Mouse (Mus musculus): ENCODE results near the gene Frmd6. TPM values are rescaled to one million over a fixed set of nuclear protein-coding genes. Genes with fewer than 3 reads are reported as not detected.

The Frmd6 gene
- polyA plus RNA-seq, 1 experiment, result 8.1 TPM

DNA sequence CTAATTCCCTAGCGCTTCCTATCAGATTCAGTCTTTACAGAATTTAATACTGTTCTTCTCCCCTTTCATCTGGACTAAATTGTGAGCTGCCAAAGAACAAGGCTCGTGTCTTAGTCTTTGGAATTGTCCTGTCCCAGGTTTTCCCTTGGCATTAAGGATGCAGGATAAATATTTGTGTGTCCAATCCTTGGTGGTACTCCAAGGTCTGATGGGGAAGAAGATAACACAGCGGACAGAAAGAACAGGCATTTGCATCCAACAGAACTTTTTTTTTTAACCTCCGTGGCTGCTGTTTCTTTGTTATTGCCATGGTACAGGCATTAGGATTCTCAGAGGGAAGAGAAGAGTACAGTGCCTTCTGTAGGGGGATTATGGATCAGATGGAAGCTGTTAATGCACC is 21.8 kb upstream of the Frmd6 start:
- no peak overlapping the region for H3K27ac ChIP-seq (ENCODE audit: insufficient read depth, low read depth, low read length)
- TF ChIP-seq POLR2A (IDR thresholded peaks at IDR 0.05; ENCODE audit: borderline replicate concordance, low read depth, low read length) (no peak), CTCF (IDR thresholded peaks at IDR 0.05; ENCODE audit: low read depth, low read length) (no peak)
- H3K4me1 ChIP-seq (ENCODE audit: control insufficient read depth, insufficient read depth, low read length), result no peaks in the 10 kb centered on the region
- H3K4me3 ChIP-seq (ENCODE audit: insufficient read depth, low read length), result no peak overlapping the region

DNA sequence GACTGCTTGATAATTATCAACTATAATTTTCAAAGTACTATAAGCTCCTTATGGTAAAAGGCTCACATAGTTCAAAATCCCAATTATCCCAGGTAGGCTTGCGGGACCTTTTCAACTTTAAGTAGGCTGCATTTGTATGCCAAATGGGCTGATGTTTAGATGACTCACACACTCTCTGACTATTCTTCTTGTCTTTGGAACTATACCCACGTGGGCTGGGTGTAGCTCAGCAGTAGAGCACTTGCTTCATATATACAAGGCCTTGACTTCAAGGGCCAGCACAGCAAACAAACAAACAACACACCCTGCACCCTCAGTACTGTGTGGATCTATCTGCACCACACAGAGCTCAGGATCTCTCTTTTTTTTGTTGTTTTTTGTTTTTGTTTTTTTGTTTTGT is 20.3 kb upstream of the Frmd6 start:
- no peak overlapping the region for H3K27ac ChIP-seq (ENCODE audit: insufficient read depth, low read depth, low read length)
- no peak overlapping the region for H3K4me3 ChIP-seq (ENCODE audit: insufficient read depth, low read length)
- TF ChIP-seq CTCF (IDR thresholded peaks at IDR 0.05; ENCODE audit: low read depth, low read length) (no peak), POLR2A (IDR thresholded peaks at IDR 0.05; ENCODE audit: borderline replicate concordance, low read depth, low read length) (no peak)
- no peaks in the 10 kb centered on the region for H3K4me1 ChIP-seq (ENCODE audit: control insufficient read depth, insufficient read depth, low read length)

- TF ChIP-seq CTCF (IDR thresholded peaks at IDR 0.05; ENCODE audit: low read depth, low read length), result no peak
- TF ChIP-seq POLR2A (IDR thresholded peaks at IDR 0.05; ENCODE audit: borderline replicate concordance, low read depth, low read length), result no peak
- Histone ChIP-seq H3K27ac (ENCODE audit: insufficient read depth, low read depth, low read length) (no peak overlapping the region), H3K4me3 (ENCODE audit: insufficient read depth, low read length) (no peak overlapping the region), H3K4me1 (ENCODE audit: control insufficient read depth, insufficient read depth, low read length) (peaks cover 3% of the 10 kb centered on the region)
Measured at GRCm38 (mm10) chr12:70807543-70807942, 17.8 kb upstream of the Frmd6 start.

- H3K4me3 ChIP-seq (ENCODE audit: insufficient read depth, low read length), result no peak overlapping the region
Measured at GRCm38 (mm10) chr12:70807975-70808374, 17.3 kb upstream of the Frmd6 start.

DNA sequence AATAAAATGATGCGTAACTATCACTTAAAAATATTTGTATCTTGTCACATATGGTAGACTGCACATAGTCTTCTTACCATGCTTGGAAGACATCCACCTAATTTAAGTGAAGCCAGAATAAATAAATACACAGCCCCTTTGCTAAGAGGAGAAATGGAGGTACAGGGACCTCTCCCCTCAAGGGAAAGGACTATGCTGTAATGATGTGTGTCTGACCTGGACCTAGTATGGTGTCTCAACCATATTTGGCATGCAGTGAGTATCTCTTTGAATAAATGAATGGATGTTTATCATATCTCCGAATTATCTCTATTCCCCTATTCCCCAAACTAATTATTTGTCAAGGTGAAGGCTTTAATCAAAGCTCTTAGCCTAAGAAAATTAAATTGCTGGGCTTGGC is 15.4 kb upstream of the Frmd6 start:
- Histone ChIP-seq H3K4me1 (ENCODE audit: control insufficient read depth, insufficient read depth, low read length) (peaks cover 8% of the 10 kb centered on the region), H3K27ac (ENCODE audit: insufficient read depth, low read depth, low read length) (no peak overlapping the region), H3K4me3 (ENCODE audit: insufficient read depth, low read length) (no peak overlapping the region)
- TF ChIP-seq POLR2A (IDR thresholded peaks at IDR 0.05; ENCODE audit: borderline replicate concordance, low read depth, low read length) (no peak), CTCF (IDR thresholded peaks at IDR 0.05; ENCODE audit: low read depth, low read length) (no peak)

More at GRCm38 (mm10) chr12:70807975-70808374, 17.3 kb upstream of the Frmd6 start:
- TF ChIP-seq POLR2A (IDR thresholded peaks at IDR 0.05; ENCODE audit: borderline replicate concordance, low read depth, low read length) (no peak), CTCF (IDR thresholded peaks at IDR 0.05; ENCODE audit: low read depth, low read length) (no peak)
- Histone ChIP-seq H3K4me1 (ENCODE audit: control insufficient read depth, insufficient read depth, low read length) (peaks cover 5% of the 10 kb centered on the region), H3K27ac (ENCODE audit: insufficient read depth, low read depth, low read length) (no peak overlapping the region)

DNA sequence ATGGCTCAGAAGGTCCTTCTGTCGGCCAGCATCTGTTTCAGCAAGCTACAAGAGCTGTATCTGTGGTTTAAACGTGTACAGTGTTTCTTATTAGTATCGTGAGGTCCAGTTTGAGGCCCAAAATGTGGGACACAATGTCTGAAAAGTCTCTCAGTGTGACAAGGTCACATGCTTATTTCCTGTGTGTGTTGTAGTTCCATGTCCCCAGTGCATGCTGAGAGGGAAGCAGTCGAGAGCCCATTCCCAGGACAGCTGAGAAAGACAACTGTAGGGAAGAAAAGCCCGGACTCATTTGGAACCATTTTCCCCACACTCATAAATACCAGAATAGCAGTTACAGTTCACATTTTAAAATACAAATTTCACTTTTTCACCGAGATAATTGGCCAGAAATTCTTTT is 13.5 kb upstream of the Frmd6 start:
- no peak overlapping the region for H3K27ac ChIP-seq (ENCODE audit: insufficient read depth, low read depth, low read length)
- peaks cover 8% of the 10 kb centered on the region for H3K4me1 ChIP-seq (ENCODE audit: control insufficient read depth, insufficient read depth, low read length)
- no peak overlapping the region for H3K4me3 ChIP-seq (ENCODE audit: insufficient read depth, low read length)
- TF ChIP-seq CTCF (IDR thresholded peaks at IDR 0.05; ENCODE audit: low read depth, low read length), result no peak
- TF ChIP-seq POLR2A (IDR thresholded peaks at IDR 0.05; ENCODE audit: borderline replicate concordance, low read depth, low read length), result no peak

GRCm38 (mm10) chr12:70812176-70812575 is 13.1 kb upstream of the Frmd6 start:
- H3K4me3 ChIP-seq (ENCODE audit: insufficient read depth, low read length), result no peak overlapping the region

GRCm38 (mm10) chr12:70812822-70813465 is 12.4 kb upstream of the Frmd6 start:
- H3K27ac ChIP-seq (ENCODE audit: insufficient read depth, low read depth, low read length), result no peak overlapping the region
- peaks cover 8% of the 10 kb centered on the region for H3K4me1 ChIP-seq (ENCODE audit: control insufficient read depth, insufficient read depth, low read length)
- no peak for TF ChIP-seq CTCF (IDR thresholded peaks at IDR 0.05; ENCODE audit: low read depth, low read length)
- no peak for TF ChIP-seq POLR2A (IDR thresholded peaks at IDR 0.05; ENCODE audit: borderline replicate concordance, low read depth, low read length)
- H3K4me3 ChIP-seq (ENCODE audit: insufficient read depth, low read length), result no peak overlapping the region

More at GRCm38 (mm10) chr12:70812176-70812575, 13.1 kb upstream of the Frmd6 start:
- peaks cover 8% of the 10 kb centered on the region for H3K4me1 ChIP-seq (ENCODE audit: control insufficient read depth, insufficient read depth, low read length)
- no peak overlapping the region for H3K27ac ChIP-seq (ENCODE audit: insufficient read depth, low read depth, low read length)
- TF ChIP-seq CTCF (IDR thresholded peaks at IDR 0.05; ENCODE audit: low read depth, low read length) (no peak), POLR2A (IDR thresholded peaks at IDR 0.05; ENCODE audit: borderline replicate concordance, low read depth, low read length) (no peak)

- no peak overlapping the region for H3K4me3 ChIP-seq (ENCODE audit: insufficient read depth, low read length)
- peaks cover 8% of the 10 kb centered on the region for H3K4me1 ChIP-seq (ENCODE audit: control insufficient read depth, insufficient read depth, low read length)
- H3K27ac ChIP-seq (ENCODE audit: insufficient read depth, low read depth, low read length), result no peak overlapping the region
- TF ChIP-seq CTCF (IDR thresholded peaks at IDR 0.05; ENCODE audit: low read depth, low read length) (no peak), POLR2A (IDR thresholded peaks at IDR 0.05; ENCODE audit: borderline replicate concordance, low read depth, low read length) (no peak)
Measured at GRCm38 (mm10) chr12:70816731-70817130, 8.6 kb upstream of the Frmd6 start.

- Histone ChIP-seq H3K27ac (ENCODE audit: insufficient read depth, low read depth, low read length) (no peak overlapping the region), H3K4me3 (ENCODE audit: insufficient read depth, low read length) (no peak overlapping the region), H3K4me1 (ENCODE audit: control insufficient read depth, insufficient read depth, low read length) (peaks cover 4% of the 10 kb centered on the region; the same call in 1 of the 2 replicates)
- TF ChIP-seq POLR2A (IDR thresholded peaks at IDR 0.05; ENCODE audit: borderline replicate concordance, low read depth, low read length), result no peak
- no peak for TF ChIP-seq CTCF (IDR thresholded peaks at IDR 0.05; ENCODE audit: low read depth, low read length)
Measured at GRCm38 (mm10) chr12:70824017-70824416, 1.3 kb upstream of the Frmd6 start.

Measured in bone marrow macrophage, adult 2 months (primary cell).